Mouse (Mus musculus): ENCODE data around the gene Chpt1.

Chpt1 gene

GRCm38 (mm10) chr10:88407875-88408631 is 95.8 kb downstream of the Chpt1 start:
- DNase-seq (ENCODE audit: low read depth, low spot score), result no peak

- DNase-seq (ENCODE audit: low read depth, low spot score), result no peak
These were observed 98.1 kb downstream of the Chpt1 start for GRCm38 (mm10) chr10:88405812-88406211.

GRCm38 (mm10) chr10:88404220-88404619 is 99.7 kb downstream of the Chpt1 start:
- DNase-seq (ENCODE audit: low read depth, low spot score), result no peak

GRCm38 (mm10) chr10:88403021-88403420 is 100.9 kb downstream of the Chpt1 start:
- no peak for DNase-seq (ENCODE audit: low read depth, low spot score)
